Mouse (Mus musculus) forebrain, embryonic 14.5 days (tissue): ENCODE measurements around the gene Zfp512. TPM values are rescaled to one million over a fixed set of nuclear protein-coding genes. Genes with fewer than 3 reads are reported as not detected.

Experiments used
- ATAC-seq: fragments of 200-750 bp; cut with Nextera tagmentation; 2 replicates; pipeline ENCODE4 v1.8.0; 2017; ENCODE audit warnings: mild to moderate bottlenecking, moderate library complexity
- DNase-seq: peaks from one replicate; pipeline ENCODE4 v3.0.0-alpha.2; 2015; ENCODE audit warnings: low spot score
- H3K27ac ChIP-seq: fragments of 300-500 bp; sonication (generic); 2 replicates; pipeline ENCODE4 v1.5.1; 2014; ENCODE audit warnings: low read depth, mild to moderate bottlenecking, control low read depth, low read length, moderate library complexity
- H3K27me3 ChIP-seq: fragments of 300-500 bp; sonication (generic); replicated peaks from 2 replicates; pipeline ENCODE4 v1.6.1; 2014; ENCODE audit warnings: low read length, control low read depth, mixed read lengths; ENCODE audit not compliant: control insufficient read depth, insufficient read depth
- H3K36me3 ChIP-seq: fragments of 300-500 bp; sonication (generic); 2 replicates; pipeline ENCODE4 v1.6.1; 2014; ENCODE audit warnings: low read length, control low read depth; ENCODE audit not compliant: control insufficient read depth, insufficient read depth
- H3K4me1 ChIP-seq: fragments of 300-500 bp; sonication (generic); 2 replicates; pipeline ENCODE4 v1.6.1; 2014; ENCODE audit warnings: antibody characterized with exemption, low read length, control low read depth; ENCODE audit not compliant: control insufficient read depth, insufficient read depth
- H3K4me2 ChIP-seq: fragments of 300-500 bp; sonication (generic); 2 replicates; pipeline ENCODE4 v1.6.1; 2014; ENCODE audit warnings: mild to moderate bottlenecking, control low read depth, low read length
- H3K4me3 ChIP-seq: fragments of 300-500 bp; sonication (generic); 2 replicates; pipeline ENCODE4 v1.5.1; 2014; ENCODE audit warnings: low read depth, low read length, control low read depth
- H3K9ac ChIP-seq: fragments of 300-500 bp; sonication (generic); 2 replicates; pipeline ENCODE4 v1.6.1; 2014; ENCODE audit warnings: mild to moderate bottlenecking, low read length, control low read depth, moderate library complexity
- H3K9me3 ChIP-seq: fragments of 300-500 bp; sonication (generic); replicated peaks from 2 replicates; pipeline ENCODE4 v1.6.1; 2016; ENCODE audit warnings: low read length, control low read depth, mixed read lengths; ENCODE audit not compliant: control insufficient read depth
- WGBS: fragments of 180-500 bp; shearing (Covaris S2); extraction: QIAGEN DNeasy Blood & Tissue Kit; methylation state at CpG from one replicate; pipeline ENCODE4 v1.1.7; 2014; 5-methylcytosine and 5-hydroxymethylcytosine counted together
- polyA plus RNA-seq: library from polyadenylated mRNA; unstranded; fragments of >200 nt; fragmentation: Nextera tagmentation; extraction: Ambion mirVana; gene quantifications from 2 replicates; pipeline ENCODE4 v1.2.1, GENCODE M21; 2014

Gene Zfp512
- polyA plus RNA-seq, 1 experiment from 2014 or later = 79.7 TPM

- no peak for ATAC-seq
Observed at GRCm38 (mm10) chr5:31485440-31485839, 33.2 kb downstream of the Zfp512 start, which contains the start of gene 4930548H24Rik. 4930548H24Rik (plus strand) TSS chr5:31485740.

GRCm38 (mm10) chr5:31487889-31488288 lies 35.7 kb downstream of the Zfp512 start:
- 94% methylated on average over 3 of the region's 3 CpGs for WGBS
- Histone ChIP-seq H3K4me2 (no peak overlapping the region), H3K4me1 (no peaks in the 10 kb centered on the region), H3K4me3 (no peak overlapping the region), H3K27me3 (no peaks in the 10 kb centered on the region), H3K36me3 (no peaks in the 10 kb centered on the region), H3K27ac (no peak overlapping the region), H3K9ac (no peak overlapping the region), H3K9me3 (no peaks in the 10 kb centered on the region)
- ATAC-seq (no peak), DNase-seq (no peak)

More at GRCm38 (mm10) chr5:31485440-31485839, 33.2 kb downstream of the Zfp512 start, which contains the start of gene 4930548H24Rik:
- Histone ChIP-seq H3K27ac (no peak within 1 kb of the TSS), H3K4me3 (no peak within 1 kb of the TSS), H3K4me1 (no peaks in the 10 kb centered on the region), H3K9ac (no peak within 1 kb of the TSS), H3K9me3 (no peaks in the 10 kb centered on the region), H3K4me2 (no peak within 1 kb of the TSS), H3K27me3 (no peaks in the 10 kb centered on the region), H3K36me3 (peaks cover 20% of the 10 kb centered on the region)
- no peak for DNase-seq
- WGBS = 99% methylated on average over 3 of the region's 3 CpGs

GRCm38 (mm10) chr5:31489116-31489769 lies 37.0 kb downstream of the Zfp512 start:
- Histone ChIP-seq H3K27ac (no peak overlapping the region), H3K36me3 (no peaks in the 10 kb centered on the region), H3K9me3 (no peaks in the 10 kb centered on the region), H3K27me3 (no peaks in the 10 kb centered on the region), H3K4me1 (no peaks in the 10 kb centered on the region), H3K4me2 (no peak overlapping the region), H3K4me3 (no peak overlapping the region), H3K9ac (no peak overlapping the region)
- ATAC-seq (no peak), DNase-seq (no peak)
- 70% methylated on average over 7 of the region's 7 CpGs for WGBS

- Histone ChIP-seq H3K36me3 (peaks cover 9% of the 10 kb centered on the region), H3K27ac (no peak overlapping the region), H3K4me1 (peaks cover 4% of the 10 kb centered on the region; the same call in 1 of the 2 replicates), H3K4me3 (no peak overlapping the region), H3K27me3 (no peaks in the 10 kb centered on the region), H3K4me2 (no peak overlapping the region), H3K9me3 (no peaks in the 10 kb centered on the region), H3K9ac (no peak overlapping the region)
- WGBS = 53% methylated on average over 1 of the region's 1 CpGs
- DNase-seq = no peak
- no peak for ATAC-seq
Observed at GRCm38 (mm10) chr5:31492031-31492430, 39.8 kb downstream of the Zfp512 start.

- Histone ChIP-seq H3K9ac (peak within 1 kb of the TSS; percentile 73), H3K9me3 (no peaks in the 10 kb centered on the region), H3K4me3 (peak within 1 kb of the TSS; percentile 76), H3K4me2 (peak within 1 kb of the TSS; percentile 79), H3K27ac (no peak within 1 kb of the TSS), H3K36me3 (peaks cover 31% of the 10 kb centered on the region), H3K27me3 (no peaks in the 10 kb centered on the region), H3K4me1 (peaks cover 4% of the 10 kb centered on the region; the same call in 1 of the 2 replicates)
- DNase-seq (peak; percentile 97), ATAC-seq (peak; percentile 100)
- WGBS = under 1% methylated on average over 48 of the region's 49 CpGs
Observed at GRCm38 (mm10) chr5:31494513-31495297, 42.5 kb downstream of the Zfp512 start, which contains the start of gene Gpn1. Gpn1 (plus strand) TSS chr5:31494741.

- H3K9me3 ChIP-seq = no peaks in the 10 kb centered on the region
- H3K36me3 ChIP-seq = peaks cover 87% of the 10 kb centered on the region
- no peak overlapping the region for H3K27ac ChIP-seq
- DNase-seq (no peak), ATAC-seq (no peak)
- H3K4me3 ChIP-seq = no peak overlapping the region
- WGBS = 96% methylated on average over 10 of the region's 10 CpGs
- H3K4me1 ChIP-seq = no peaks in the 10 kb centered on the region
- no peak overlapping the region for H3K4me2 ChIP-seq
- no peaks in the 10 kb centered on the region for H3K27me3 ChIP-seq
- H3K9ac ChIP-seq = no peak overlapping the region
Observed at GRCm38 (mm10) chr5:31504843-31505242, 52.6 kb downstream of the Zfp512 start.

- peaks cover 85% of the 10 kb centered on the region for H3K36me3 ChIP-seq
- H3K4me1 ChIP-seq = no peaks in the 10 kb centered on the region
- no peak overlapping the region for H3K9ac ChIP-seq
- WGBS = 90% methylated on average over 1 of the region's 1 CpGs
- no peak overlapping the region for H3K27ac ChIP-seq
- H3K27me3 ChIP-seq = no peaks in the 10 kb centered on the region
- no peaks in the 10 kb centered on the region for H3K9me3 ChIP-seq
- H3K4me2 ChIP-seq = no peak overlapping the region
- DNase-seq (no peak), ATAC-seq (no peak)
- no peak overlapping the region for H3K4me3 ChIP-seq
Observed at GRCm38 (mm10) chr5:31512481-31512880, 60.2 kb downstream of the Zfp512 start.

GRCm38 (mm10) chr5:31520556-31520955 lies 68.3 kb downstream of the Zfp512 start:
- WGBS = 96% methylated on average over 6 of the region's 6 CpGs
- Histone ChIP-seq H3K36me3 (peaks cover 66% of the 10 kb centered on the region), H3K4me3 (no peak overlapping the region), H3K4me1 (peaks cover 2% of the 10 kb centered on the region), H3K9ac (no peak overlapping the region), H3K9me3 (no peaks in the 10 kb centered on the region), H3K27ac (no peak overlapping the region), H3K27me3 (no peaks in the 10 kb centered on the region), H3K4me2 (no peak overlapping the region)
- ATAC-seq (no peak), DNase-seq (no peak)
